Mouse (Mus musculus) lung, postnatal 0 days (tissue): ENCODE measurements around the gene Hpn.

Experiments used
- CTCF ChIP-seq: IDR thresholded peaks from 2 replicates; pipeline ENCODE4 v1.5.1; 2016; ENCODE audit warnings: antibody characterized with exemption, mild to moderate bottlenecking
- EP300 ChIP-seq: IDR thresholded peaks from 2 replicates; pipeline ENCODE4 v1.6.1; 2016; ENCODE audit warnings: antibody characterized with exemption, mild to moderate bottlenecking, control low read depth

DNA sequence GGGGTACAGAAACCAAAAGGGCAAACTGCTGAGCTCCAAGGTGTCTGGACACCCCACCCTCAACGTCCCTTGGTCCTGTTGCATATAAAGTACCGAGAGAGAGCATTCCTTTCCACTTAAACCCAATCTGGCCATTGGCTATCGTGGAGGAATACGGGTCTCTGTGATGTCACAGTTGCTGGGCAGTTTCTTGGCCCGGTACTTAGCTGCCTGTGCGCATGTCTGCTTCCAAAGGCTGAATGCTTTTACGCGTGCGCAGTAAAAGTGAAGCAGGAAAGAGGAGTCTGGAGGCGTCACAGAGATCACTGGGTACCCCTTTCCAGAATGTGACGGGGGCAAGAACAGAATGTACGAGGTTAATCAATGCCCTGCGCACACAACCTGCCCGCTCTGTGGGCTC is 45.6 kb downstream of the Hpn start:
- TF ChIP-seq CTCF (no peak), EP300 (no peak)
